Mouse (Mus musculus) cortical plate, adult 2 months (tissue): ENCODE data around the gene Emc9. TPM values are rescaled to one million over a fixed set of nuclear protein-coding genes. Genes with fewer than 3 reads are reported as not detected.

Experiments
- H3K27ac ChIP-seq: fragments of 200-500 bp; 2 replicates; pipeline ENCODE4 v1.5.1; 2012; ENCODE audit warnings: low read length, control low read depth, inconsistent platforms; ENCODE audit not compliant: insufficient read depth
- H3K4me1 ChIP-seq: fragments of 200-500 bp; 2 replicates; pipeline ENCODE4 v1.6.1; 2011; ENCODE audit warnings: low read length; ENCODE audit not compliant: control insufficient read depth, insufficient read depth
- H3K4me3 ChIP-seq: fragments of 200-500 bp; 2 replicates; pipeline ENCODE4 v1.5.1; 2011; ENCODE audit warnings: mild to moderate bottlenecking, low read length, control low read depth; ENCODE audit not compliant: insufficient read depth
- CTCF ChIP-seq: fragments of 200-500 bp; IDR thresholded peaks from 2 replicates; pipeline ENCODE4 v1.5.1; 2011; ENCODE audit warnings: mild to moderate bottlenecking, control low read depth, low read length; ENCODE audit not compliant: insufficient read depth; ENCODE audit errors: extremely low read depth
- POLR2A ChIP-seq: fragments of 200-500 bp; IDR thresholded peaks from 2 replicates; pipeline ENCODE4 v1.6.1; 2011; ENCODE audit warnings: mild to moderate bottlenecking, low read length, control low read depth; ENCODE audit not compliant: insufficient read depth; ENCODE audit errors: extremely low read depth
- polyA plus RNA-seq: library from polyadenylated mRNA; depleted of rRNA; stranded (reverse); fragments of >200 nt; gene quantifications from 2 replicates; pipeline ENCODE4 v1.2.3, GENCODE M21; 2012

The Emc9 gene
- polyA plus RNA-seq, 1 experiment: 51.9 TPM

- H3K4me1 ChIP-seq: no peaks in the 10 kb centered on the region
Observed at GRCm38 (mm10) chr14:55567496-55567895, 17.6 kb downstream of the Emc9 start.

GRCm38 (mm10) chr14:55565748-55566147 is 19.4 kb downstream of the Emc9 start:
- TF ChIP-seq POLR2A (no peak), CTCF (no peak)
- Histone ChIP-seq H3K27ac (no peak overlapping the region), H3K4me3 (no peak overlapping the region), H3K4me1 (peaks cover 3% of the 10 kb centered on the region; the same call in 1 of the 2 replicates)

More at GRCm38 (mm10) chr14:55567496-55567895, 17.6 kb downstream of the Emc9 start:
- no peak overlapping the region for H3K4me3 ChIP-seq
- TF ChIP-seq POLR2A: no peak
- TF ChIP-seq CTCF: no peak
- no peak overlapping the region for H3K27ac ChIP-seq

DNA sequence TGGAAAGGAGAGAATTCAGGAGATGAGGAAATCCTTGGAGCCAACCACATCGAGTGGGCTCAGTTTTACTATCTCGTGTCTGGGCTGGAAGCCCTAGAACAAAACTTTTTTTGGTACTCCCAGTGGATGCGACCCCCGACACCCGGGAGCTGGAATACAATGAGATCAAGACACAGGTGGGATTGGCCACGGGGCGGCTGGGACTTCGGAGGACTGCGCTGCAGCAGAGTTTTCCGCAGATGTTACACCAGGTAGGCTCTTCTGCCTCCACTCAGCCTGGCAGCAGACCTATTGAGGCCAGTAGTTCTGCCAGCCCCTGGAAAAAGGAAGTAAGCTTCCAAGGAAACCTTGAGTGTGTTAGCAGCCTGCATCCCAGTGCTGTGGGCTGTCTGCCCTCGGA is 21.9 kb downstream of the Emc9 start:
- Histone ChIP-seq H3K4me3 (no peak overlapping the region), H3K4me1 (peaks cover 3% of the 10 kb centered on the region; the same call in 1 of the 2 replicates), H3K27ac (no peak overlapping the region)
- TF ChIP-seq POLR2A: no peak
- no peak for TF ChIP-seq CTCF

DNA sequence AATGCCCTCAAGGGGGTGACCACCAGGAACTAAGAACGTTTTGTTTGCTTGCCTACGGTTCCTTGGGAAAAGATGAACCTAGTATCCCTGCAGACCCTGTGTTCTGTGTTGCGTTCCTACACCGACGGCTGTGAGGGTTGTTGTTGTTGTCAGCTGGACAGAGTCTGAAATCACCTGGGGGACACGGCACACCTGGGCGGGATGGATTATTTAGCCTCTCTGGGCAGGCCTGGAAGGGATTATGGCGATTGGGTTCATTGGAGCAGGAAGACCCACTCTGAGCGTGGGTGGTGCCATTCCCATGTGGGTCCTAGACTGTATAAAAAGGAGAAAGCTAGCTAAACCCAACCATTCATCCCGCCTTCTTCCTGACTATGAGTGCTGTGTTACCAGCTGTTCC is 23.2 kb downstream of the Emc9 start:
- TF ChIP-seq POLR2A: no peak
- TF ChIP-seq CTCF: no peak
- no peak overlapping the region; the same call in 1 of the 2 replicates for H3K4me3 ChIP-seq
- H3K27ac ChIP-seq: no peak overlapping the region
- H3K4me1 ChIP-seq: peaks cover 3% of the 10 kb centered on the region; the same call in 1 of the 2 replicates

DNA sequence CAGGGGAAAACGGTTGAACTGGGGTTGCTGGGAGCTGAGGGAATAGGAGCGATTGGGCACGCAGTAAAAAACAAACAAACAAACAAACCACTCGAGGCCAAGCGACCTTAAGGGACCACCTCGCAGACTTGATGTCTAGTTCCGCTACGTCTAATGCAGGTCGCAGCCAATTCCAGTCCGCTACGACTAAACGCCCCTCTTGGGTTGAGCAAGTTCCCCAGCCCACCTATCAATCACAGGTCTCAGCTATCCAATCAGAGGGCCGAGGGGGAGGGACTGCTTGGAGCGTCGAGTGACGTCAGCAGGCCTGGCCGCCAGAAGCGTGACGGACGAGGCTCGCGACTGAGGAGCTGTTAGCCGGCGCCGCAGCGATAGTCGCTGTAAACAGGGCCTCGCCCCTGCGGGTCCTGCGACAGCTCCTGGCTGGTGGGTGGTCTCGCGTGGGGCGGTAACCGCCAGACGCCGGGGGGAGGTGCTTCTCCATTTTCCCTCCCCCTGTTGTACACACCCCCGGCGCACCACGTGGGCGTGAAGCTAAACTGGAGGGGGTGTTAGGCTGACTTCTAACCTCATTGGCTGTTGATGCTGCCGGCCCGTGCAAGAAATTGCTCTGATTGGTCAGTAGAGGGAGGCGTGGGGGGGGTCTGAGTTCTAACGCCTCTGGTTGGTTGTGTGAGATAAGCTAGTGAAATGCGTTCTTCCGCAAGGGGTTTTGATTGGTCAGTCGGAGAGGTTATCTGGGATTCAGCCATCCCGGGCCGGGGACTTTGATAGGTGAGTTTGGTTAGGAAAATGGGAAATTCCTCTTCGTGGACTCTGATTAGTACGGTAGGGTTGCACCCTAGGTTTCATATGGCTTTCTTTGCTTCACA is 24.7 kb downstream of the Emc9 start, which contains the start of gene A730061H03Rik:
Gene A730061H03Rik (minus strand): TSS at position 205 of the 872 bp plus-strand sequence.
- peak within 1 kb of the TSS; percentile 89 for H3K27ac ChIP-seq
- peak; percentile 95 for TF ChIP-seq POLR2A
- TF ChIP-seq CTCF: no peak
- H3K4me3 ChIP-seq: peak within 1 kb of the TSS; percentile 67
- H3K4me1 ChIP-seq: peaks cover 3% of the 10 kb centered on the region; the same call in 1 of the 2 replicates

DNA sequence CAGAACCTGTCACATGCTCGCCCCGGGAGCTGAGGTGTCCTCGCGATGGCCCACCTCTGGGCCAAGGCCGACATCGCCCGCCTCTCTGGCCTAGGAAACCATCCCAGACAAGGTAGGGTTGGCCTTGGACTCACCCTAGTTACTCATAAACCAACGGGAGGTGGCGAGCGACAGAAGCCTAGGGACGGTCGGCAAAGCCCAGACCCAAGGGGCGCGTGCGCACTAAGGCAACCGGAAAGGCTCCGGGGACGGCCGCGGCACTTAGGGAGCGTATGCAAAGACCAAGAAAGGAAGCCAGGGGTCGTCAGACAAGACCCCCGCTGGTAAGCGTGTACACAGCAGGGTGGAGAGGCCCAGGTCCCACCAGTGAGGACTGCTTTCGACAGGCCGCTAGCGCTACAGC is 25.3 kb downstream of the Emc9 start, which contains the start of gene Dcaf11:
Gene Dcaf11 (plus strand): TSS at position 208 of the 403 bp plus-strand sequence.
- Histone ChIP-seq H3K27ac (peak within 1 kb of the TSS; percentile 89), H3K4me1 (peaks cover 3% of the 10 kb centered on the region; the same call in 1 of the 2 replicates), H3K4me3 (peak within 1 kb of the TSS; percentile 67)
- TF ChIP-seq CTCF: no peak
- peak; percentile 77 for TF ChIP-seq POLR2A

GRCm38 (mm10) chr14:55558740-55559448 is 26.2 kb downstream of the Emc9 start:
- peaks cover 3% of the 10 kb centered on the region; the same call in 1 of the 2 replicates for H3K4me1 ChIP-seq
- TF ChIP-seq CTCF (no peak), POLR2A (no peak)
- H3K27ac ChIP-seq: no peak overlapping the region
- peak overlapping the region; percentile 67; the same call in 1 of the 2 replicates for H3K4me3 ChIP-seq

DNA sequence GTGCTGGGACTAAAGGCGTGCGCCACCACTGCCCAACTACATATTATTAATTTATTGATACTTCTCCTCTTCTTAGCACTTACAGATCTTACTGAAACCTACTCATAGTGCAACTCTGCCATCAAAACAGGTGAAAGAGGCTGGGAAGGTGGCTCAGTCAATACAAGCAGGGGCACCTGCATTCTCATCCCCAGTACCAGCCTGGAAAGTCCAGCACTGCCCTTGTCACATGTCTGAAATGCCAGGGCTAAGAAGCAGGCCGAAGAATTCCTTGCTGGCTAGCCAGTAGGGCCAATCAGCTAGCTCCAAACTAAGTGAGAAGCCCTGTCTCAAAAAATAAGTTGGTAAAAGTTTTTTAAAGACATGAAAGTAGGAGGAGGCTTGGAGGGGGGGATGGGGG is 27.5 kb downstream of the Emc9 start:
- Histone ChIP-seq H3K4me3 (no peak overlapping the region), H3K27ac (no peak overlapping the region), H3K4me1 (peaks cover 3% of the 10 kb centered on the region; the same call in 1 of the 2 replicates)
- TF ChIP-seq CTCF (no peak), POLR2A (no peak)

GRCm38 (mm10) chr14:55557003-55557402 is 28.1 kb downstream of the Emc9 start:
- TF ChIP-seq POLR2A: no peak
- peak; percentile 85 for TF ChIP-seq CTCF
- no peak overlapping the region for H3K4me3 ChIP-seq
- peaks cover 3% of the 10 kb centered on the region; the same call in 1 of the 2 replicates for H3K4me1 ChIP-seq
- no peak overlapping the region for H3K27ac ChIP-seq
